Mouse (Mus musculus) forelimb bud, embryonic 11.5 days (tissue): ENCODE measurements at regions not wholly inside any gene's neighbourhood (a gene's known extent, or its start where the extent isn't known, plus 50 kb on each side); places are given as distances from the start of the nearest gene placed in this dataset.

Experiments used
- DNase-seq: peaks from one replicate; pipeline ENCODE4 v3.0.0-alpha.2; 2012; ENCODE audit warnings: low read depth, low spot score

DNA sequence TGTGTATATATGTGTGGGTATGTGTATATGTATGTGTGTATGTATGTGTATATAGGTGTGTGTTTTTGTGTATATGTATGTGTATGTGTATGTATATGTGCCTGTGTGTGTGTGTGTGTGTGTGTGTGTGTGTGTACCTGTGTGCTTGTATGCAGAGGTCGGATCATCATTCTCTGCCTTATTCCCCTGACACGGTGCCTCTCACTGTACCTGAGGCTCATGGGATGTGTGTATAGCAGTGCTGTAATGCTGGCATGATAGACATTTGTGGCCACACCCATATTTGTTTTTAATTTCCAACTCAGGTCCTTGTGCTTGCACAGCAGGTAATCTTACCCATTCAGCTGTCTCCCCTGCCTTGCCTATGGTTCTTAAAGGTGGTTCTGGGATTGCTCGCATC, 402.1 kb upstream of the Tmpo start:
- DNase-seq: no peak

DNA sequence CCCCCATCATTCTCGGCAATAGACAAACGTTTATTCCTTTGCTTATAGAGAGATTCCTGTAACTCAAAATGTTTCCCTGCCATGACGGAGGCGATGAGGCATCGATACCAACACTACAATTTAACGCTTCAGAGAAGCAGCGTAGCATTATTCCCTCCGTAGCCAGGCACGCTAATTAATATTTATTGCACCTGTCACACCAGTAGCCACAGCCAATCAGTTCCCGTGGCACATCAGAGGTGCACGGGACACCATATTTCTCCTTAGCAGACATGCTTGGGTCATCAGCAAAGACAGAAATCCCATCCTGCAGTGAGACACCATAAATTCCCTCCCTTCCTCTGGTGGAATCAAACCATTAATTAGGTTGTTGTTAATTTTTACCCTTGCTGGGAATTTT, 399.8 kb upstream of the Tmpo start:
- no peak for DNase-seq

DNA sequence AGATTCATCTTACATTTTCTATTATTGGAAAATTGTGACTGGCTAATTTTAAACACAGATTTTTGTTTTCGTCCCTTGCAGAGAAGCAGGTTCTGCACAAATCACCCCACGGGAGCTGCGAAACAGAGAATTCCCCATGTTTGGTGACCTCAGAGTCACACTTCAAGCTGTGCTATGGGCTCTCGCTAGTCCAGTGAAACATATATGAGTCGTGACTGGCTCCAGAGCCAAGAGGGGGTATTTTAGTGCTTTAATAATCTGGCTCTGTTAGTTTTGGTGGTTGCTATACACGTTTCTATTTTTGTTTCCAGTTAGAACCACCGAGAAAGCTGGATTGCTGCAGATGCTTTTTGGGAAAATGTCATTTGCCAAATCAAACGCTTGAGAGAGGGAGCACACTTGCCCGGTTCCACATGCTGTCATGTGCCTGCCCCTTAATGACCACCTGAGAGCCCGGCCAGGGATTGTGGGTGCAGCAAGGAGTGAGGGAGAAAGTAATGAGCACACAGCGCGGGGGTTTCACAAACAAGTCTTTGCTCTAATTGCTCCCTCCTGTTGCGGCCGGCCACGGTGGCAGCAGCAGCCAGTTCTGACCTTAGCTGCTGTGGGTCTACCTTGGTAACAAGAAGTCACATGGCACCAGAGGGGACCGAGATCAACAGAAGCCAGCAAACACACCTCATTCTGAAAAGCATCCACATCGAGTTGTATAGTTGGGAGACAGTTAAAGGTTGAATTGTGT, 394.4 kb upstream of the Tmpo start:
- no peak for DNase-seq

DNA sequence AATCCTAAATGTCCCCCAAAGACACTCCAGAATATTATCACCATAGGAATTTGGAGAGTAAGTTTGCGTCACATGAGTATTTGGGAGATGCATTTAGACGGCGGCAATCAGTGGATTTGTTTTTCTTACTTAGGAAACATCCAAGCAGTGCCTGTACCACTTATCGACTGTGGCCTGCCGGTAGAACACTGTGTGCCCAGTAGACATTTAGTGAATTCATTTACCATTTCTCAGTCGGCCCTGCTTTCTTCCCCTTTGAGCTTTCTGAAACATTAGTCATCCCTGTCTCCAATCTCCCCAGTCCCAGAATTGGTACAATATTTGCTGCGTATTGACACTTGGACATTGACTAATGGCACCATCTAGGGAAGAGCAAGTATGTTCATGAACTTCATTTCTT, 391.7 kb upstream of the Tmpo start:
- DNase-seq: no peak

DNA sequence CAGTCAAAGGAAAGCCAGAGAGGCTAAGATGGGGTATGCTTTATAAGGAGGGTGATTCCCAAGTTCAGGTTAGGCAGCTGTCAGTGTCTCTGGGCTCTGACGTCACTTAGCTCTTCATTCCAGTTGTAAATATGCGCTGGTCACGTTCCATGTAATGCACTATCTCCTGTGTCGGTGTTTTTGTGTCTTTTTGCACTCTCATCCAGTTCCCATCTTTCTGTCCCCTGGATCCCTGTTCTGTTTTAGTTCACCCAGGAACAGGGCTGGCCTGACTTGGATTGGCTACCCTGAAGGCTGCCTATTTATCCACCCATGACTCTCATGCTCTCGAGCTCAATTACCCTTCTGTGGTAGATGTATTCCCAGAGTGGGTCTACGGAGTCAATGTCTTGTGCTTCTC, 387.9 kb upstream of the Tmpo start:
- no peak for DNase-seq

DNA sequence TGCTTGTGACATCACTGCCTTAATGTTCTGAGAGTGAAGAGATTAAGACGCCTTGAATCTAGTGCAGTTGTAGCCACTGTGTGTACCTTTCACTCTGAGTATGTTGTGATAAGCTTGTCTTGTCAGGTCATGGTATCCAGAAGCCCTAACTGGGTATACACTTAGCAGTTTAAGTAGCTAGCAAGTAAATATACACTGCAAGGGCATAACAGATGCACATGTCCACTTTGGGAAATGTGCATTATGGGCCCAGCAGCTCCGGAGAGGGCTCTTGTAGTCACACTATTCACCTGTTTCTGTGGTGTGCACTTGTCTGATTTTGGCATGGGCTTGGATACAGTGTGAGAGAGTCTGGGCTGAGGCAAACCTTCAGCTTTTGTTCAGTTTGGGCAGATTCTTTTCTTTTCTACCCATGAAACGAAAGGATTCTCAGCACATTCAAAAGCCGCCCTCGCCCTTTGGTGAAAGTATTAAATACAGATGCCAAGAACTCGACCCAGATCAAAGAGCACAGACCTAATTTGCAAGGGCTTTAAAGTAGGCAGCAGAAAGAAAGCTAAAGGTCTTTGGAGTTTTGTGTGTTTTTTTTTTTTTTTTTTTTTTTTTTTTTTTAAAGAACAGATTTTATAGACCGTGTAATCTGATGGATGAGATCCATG, 385.1 kb upstream of the Tmpo start:
- DNase-seq: no peak

DNA sequence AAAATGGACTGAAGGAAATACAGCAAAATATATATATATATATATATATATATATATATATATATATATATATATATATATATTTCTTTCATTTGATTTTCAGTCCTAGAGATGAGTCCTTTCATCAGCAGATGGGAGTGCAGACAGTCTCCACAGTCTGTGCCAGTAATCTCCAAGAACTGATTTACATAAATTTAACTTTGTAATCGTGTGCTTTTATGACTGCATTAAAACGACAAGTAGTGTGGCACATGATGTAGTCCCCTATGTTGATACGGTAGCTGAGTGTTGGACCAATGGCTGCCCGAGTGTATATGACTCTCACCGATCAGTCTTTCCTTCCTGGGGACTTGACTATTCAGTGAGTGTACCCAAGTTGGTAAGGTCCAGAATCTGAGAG, 378.2 kb upstream of the Tmpo start:
- DNase-seq: no peak

DNA sequence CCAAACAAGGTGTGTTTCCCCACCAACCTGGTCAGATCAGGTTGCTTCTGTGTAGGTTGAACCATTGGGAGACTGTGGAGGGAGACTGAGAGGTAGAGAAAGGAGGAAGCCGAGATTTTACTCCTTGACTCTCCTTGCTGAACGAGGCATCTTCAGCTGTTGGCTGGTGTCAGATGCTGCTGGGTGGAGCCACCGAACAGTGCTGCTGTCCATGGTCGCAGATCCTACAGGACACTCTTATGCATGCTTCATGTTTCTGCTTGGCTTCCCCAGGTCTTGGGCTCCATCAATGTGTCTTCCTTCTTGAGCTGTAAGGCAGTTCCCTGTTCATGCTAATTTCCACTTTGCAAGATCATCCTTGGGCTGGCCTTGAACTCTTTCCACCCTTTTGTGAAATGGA, 367.0 kb upstream of the Tmpo start:
- no peak for DNase-seq

DNA sequence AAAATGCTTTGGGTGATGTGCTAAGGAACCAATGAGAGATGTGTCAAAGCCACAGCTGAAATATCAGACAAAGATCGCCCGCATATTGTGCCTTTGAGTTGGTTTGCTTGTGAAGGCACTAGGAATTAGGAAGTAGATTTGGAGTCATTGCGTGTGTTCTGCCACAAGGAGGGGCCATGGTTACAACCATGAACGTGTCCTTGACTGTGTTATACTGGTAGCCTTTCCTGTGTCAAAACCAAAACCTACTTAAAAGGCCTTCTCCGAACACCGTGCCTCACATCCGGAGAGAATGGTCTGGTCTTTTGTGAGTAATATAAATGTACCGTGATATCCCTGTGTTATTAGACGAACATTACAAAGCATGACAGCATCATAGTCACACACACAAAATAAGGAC, 365.0 kb upstream of the Tmpo start:
- DNase-seq: peak; percentile 55

DNA sequence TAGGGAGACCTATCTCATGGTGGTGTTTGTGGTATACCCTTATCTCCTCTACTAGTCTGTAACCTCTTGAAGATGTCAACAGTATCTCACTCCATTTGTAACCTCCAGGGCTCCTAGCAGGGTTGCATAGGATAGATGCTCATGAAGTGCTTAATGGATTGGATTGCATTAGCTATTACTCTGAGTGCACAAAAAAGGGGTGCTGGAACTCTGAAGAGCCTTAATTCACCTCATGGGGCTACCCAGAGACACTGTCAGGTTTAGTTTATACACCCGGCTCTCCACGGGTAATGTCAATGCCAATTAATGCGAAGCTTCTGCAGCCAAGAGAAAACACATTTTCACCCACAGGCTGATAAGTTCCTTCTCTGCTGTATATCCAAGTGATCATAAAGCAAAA, 364.3 kb upstream of the Tmpo start:
- DNase-seq: no peak

DNA sequence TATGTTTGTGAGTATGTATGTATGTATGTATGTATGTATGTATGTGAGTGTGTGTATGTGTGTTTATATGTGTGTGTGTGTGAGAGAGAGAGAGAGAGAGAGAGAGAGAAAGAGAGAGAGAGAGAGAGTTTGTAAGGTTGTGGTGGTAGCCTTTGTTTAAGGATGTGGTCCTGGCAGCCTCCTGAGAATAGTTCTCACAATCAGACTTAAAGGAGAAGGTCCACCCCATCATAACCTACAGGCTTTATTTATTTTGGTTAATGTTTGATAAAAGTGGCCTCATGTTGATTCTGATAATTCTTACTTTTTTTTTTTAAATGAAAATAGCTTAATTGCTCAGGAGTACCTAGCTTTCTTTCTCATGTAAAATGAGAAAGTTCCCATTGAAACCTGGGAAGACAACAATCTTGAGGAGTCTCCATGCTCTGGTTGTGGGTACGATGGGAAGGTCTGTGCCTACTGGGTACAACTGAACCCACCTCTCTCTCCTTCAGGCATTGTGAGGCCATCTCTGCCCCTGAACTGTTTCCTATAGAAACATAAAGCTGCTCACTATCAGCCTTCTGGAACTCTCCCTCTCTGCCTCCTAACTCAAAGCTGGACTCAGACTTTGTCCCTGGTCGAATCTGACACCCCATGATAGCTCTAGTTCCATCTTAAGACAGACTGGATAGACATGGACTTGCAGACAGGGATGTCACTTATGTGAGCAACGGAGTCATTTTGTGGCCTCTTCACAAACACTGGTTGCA, 362.2 kb upstream of the Tmpo start:
- no peak for DNase-seq

DNA sequence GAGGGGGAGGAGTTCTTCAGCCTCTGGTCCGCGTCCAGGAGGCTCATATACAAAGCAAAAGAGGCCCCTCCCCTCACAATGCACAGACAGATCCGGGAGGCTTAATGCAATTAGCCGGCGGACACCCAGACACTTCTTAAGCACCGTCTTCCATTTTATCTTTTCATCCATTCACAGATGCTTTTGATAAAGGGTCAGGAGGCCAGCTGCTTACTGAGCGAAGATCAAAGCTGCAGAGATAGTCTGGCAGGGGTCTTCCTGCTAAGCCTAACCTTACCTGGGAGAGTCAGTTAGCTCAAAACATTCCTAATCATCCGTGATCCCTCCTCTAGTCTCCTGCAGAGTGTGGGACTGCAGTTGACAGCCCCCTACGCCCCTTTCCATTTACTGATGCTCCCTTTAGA, 361.1 kb upstream of the Tmpo start:
- no peak for DNase-seq

DNA sequence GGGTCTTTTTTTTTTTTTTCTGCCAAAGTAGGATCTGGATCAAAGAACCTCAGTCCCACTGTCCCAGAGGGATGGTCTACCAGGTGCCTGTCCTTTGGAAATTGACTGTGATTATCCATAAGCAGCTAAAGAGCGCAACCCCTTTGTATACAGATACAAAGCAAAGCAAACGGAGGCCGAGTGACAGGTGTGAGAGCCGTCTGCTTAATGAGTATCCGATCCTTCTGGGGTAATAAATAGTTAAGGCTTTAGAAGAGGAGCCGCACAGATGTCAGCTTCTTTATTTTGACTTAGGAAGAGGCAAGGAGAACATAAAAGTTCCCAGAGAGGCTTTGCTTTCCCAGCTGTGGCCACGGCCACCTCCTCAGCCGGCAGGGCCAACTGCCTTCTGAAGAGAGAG, 356.1 kb upstream of the Tmpo start:
- DNase-seq: no peak

DNA sequence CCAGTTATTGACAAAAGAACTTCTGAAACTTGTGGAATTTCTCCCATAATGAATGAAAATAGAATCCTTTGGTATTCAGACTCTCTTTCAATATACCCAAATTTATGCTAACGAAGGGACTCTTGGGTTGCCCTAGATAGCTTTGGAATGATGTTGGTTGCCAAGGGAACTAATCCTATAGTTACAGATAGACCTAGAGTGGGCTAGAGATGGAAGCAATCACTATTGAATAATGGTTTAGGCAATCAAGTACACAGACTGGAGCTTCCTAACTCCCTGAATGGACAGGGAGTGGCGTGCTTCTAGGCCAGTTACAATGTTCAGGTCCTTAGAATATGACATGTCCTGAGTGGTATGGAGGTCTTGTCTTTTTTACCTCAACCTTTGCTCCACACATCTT, 354.3 kb upstream of the Tmpo start:
- no peak for DNase-seq

DNA sequence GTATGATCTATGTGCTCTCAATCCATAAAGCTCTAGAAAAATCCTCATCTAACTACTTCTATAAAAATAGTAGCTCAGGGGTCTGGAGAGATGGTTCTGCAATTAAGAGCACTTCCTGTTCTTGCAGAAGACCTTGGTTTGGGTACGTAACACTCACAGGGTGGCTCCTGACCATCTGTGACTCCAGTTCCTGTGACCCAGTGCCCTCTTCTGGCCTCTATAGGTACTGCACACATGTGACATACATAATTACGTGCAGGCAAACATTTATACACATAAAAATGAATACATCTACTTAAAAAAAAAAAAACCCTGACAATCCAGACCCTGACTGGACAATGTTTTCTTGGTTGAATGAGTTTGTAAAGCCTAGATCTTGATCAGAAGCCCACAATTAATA, 347.2 kb upstream of the Tmpo start:
- no peak for DNase-seq

DNA sequence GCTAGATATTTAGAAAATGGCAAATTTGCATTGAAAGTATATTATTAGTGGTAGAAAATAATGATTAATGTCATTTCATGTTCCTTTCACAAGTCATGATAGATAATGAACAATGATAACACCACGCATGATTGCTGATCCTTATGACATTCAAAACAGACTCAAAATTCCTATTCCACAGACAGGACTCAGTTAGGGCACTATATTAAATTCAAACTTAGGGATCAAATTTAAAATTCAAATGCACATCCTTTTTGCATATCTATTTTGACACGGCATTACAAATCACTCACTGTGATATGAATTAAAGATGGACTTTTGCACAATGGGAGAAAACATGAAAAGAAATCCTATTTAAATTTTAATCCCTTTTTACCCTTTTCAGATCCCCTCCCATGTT, 340.1 kb upstream of the Tmpo start:
- DNase-seq: no peak

DNA sequence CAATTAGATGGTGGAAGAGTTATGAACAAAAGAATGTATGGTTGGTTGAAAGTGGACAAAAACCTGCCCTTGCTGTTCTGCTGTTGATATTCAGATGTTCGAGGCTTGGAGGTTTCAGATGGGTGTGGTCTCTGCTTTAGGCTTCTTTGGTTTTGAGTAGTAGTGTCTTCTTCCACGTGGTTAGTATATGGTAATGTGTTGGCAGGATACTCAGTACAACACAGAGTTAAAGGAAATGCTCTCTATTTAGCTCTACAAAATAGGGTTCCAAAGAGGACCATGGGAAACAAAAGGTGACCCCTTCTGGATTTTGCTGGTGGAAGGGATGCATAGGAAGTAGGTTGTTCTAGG, 333.9 kb upstream of the Tmpo start:
- DNase-seq: no peak

DNA sequence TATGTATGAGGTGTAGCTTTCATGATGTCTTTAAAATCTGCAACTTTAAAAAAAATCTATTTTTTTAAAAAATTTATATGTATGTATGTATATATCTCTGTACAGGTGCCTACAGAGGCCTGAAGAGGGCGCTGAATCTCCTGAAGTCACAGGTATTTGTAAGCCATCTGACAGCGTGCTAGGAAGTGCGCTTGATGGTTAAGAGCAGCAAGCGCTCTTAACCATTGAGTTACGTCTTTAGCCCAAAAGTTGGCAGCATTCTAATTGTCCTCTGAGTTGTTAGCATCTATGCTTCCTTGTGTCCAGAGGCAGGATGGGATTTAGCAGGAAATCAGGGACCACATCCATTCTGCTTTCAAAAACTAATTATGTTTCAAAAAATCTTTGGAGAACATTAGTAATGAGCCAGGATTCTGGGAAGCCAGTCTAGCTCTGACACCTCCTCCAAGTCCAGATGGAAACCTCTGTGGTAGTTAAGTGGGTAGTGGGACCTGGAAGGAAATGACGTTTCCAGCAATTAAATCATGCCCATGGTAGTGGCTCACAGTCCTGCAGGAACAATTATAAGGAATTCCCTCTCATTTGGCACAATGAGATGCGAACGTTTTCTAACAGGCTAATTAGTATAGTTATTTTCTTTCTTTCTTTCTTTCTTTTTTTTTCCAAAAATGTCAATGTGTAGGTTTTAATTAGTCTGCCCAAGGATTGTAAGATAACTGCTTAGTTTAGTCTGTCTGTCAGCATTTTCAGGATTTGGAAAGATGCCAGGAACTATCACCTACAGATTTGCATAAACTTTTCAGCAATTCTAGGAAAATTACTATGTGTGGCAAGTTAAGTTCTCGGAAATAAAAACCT, 333.3 kb upstream of the Tmpo start:
- DNase-seq: no peak

DNA sequence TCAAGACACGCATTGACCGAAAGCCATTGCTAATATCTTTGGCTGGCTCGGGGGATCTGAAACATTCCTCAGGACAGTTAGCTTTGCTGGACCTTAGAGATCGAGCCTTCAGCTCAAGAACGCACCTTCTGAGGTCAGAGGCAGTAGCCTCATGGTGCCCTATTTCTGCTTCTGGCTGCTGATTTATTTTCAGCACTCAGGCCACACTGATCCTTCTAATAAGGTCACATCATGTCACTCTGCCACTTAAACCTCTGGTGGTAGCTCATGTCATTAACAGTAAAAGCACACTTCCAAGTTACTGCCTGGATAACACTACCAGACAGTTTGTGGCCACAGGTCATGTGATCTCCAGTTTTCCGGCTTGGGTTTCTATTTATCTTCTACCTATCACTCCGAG, 325.9 kb upstream of the Tmpo start:
- no peak for DNase-seq

DNA sequence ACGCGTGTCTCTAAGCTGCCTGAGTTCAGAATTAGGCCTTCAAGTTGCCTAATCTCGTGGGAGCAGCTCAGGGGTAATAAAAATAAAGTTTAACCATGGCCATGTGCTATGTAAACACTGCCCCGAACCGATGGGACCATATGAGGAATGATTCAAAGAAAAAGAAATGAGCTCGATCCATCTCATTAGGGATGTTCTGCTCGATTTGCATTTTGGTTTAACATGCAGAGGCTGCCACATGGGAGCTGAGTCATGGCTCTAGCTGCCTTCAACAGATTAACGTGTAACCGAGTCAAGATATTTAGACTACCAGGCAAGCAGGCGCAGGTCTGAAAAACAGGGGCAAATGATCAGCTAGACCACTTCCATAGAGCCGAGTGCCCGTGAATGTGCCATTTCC, 323.8 kb upstream of the Tmpo start:
- no peak for DNase-seq

DNA sequence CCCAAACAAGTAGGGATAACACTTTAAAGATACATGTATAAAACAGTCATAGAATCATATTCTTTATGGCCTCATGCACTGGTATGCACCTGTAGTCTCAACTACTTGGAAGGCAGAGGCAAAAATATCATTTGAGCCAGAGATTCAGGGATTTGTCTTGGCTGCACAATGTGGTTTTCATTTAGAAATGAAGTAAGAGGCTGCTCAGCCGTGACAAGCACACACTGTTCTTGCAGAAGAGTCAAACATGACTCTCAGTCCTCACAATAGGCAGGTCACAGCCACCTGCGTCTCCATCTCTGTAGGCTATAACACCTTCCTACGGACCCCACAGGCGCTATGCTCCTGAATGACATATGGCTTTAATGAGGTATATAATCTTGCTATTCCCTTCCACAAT, 317.4 kb upstream of the Tmpo start:
- no peak for DNase-seq

DNA sequence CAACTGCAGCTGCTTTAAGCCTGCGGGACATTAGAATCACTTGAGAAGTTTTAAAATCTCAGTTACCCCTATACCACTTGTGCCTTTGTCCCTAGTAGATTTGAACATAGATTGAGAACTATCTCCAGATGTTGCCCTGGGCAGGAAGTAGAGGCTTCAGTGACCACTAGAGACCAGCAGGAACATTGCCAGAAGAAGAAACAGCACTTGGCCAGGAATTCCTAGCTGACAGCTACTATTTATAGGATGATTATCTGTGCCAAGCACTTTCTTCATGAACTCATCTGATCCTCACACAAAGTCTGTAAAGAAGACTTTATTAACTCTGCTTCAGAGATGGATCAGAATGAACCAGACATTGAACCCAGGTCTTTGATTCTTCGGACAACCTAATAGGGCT, 283.6 kb upstream of the Tmpo start:
- no peak for DNase-seq
